Mouse (Mus musculus): Measurements from ENCODE around the gene Agtpbp1.

DNA sequence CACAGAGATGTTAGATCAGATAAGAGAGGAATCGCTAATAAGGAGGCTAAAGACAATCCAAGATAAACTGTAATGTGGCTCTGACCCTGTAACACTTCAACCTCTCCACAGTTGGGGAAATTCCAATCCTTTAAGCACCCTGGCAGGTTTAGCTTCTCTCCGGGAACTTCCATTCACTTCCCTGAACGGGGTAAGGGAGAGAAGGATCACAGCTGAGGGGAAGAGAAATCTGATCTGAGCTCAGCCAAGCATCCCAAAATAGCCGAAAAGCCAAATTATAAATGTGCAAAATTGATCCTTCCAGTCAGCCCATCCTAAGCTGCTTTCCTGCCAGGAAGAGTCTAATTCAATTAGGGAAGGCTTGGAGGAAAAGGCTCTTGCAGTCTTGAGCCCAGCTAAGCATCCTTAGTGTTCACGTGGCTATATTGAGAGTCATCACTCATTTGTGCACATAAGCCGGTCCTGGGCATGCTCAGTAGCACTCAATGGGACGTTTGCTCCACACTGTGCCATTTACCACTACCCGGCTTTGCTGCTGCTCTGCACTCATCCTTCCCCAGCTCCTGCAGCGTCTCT lies 19.0 kb downstream of the Agtpbp1 start:
- TF ChIP-seq CTCF (IDR thresholded peaks at IDR 0.05; ENCODE audit: low read depth) (no peak), EP300 (IDR thresholded peaks at IDR 0.05; ENCODE audit: low read depth) (no peak)

Data from heart, postnatal 0 days (tissue).